Mouse (Mus musculus) lung, embryonic 15.5 days (tissue): ENCODE measurements around the gene Dctn2. TPM values are rescaled to one million over a fixed set of nuclear protein-coding genes. Genes with fewer than 3 reads are reported as not detected.

Experiments used
- ATAC-seq: fragments of 200-750 bp; cut with Nextera tagmentation; 2 replicates; pipeline ENCODE4 v1.8.0; 2017; ENCODE audit warnings: moderate number of reproducible peaks, borderline replicate concordance; ENCODE audit not compliant: low FRiP score, low TSS enrichment; ENCODE audit errors: extremely low read depth
- H3K27ac ChIP-seq: fragments of 300-500 bp; sonication (generic); 2 replicates; pipeline ENCODE4 v1.5.1; 2015; ENCODE audit warnings: moderate library complexity, mild to moderate bottlenecking, inconsistent platforms
- H3K27me3 ChIP-seq: fragments of 300-500 bp; sonication (generic); 2 replicates; pipeline ENCODE4 v1.6.1; 2015; ENCODE audit warnings: inconsistent platforms
- H3K36me3 ChIP-seq: fragments of 300-500 bp; sonication (generic); 2 replicates; pipeline ENCODE4 v1.6.1; 2015; ENCODE audit warnings: inconsistent platforms
- H3K4me1 ChIP-seq: fragments of 300-500 bp; sonication (generic); 2 replicates; pipeline ENCODE4 v1.6.1; 2015; ENCODE audit warnings: inconsistent platforms
- H3K4me2 ChIP-seq: fragments of 300-500 bp; sonication (generic); 2 replicates; pipeline ENCODE4 v1.6.1; 2015; ENCODE audit warnings: inconsistent platforms, mild to moderate bottlenecking, moderate library complexity
- H3K4me3 ChIP-seq: fragments of 300-500 bp; sonication (generic); 2 replicates; pipeline ENCODE4 v1.5.1; 2015; ENCODE audit warnings: mild to moderate bottlenecking, inconsistent platforms
- H3K9ac ChIP-seq: fragments of 300-500 bp; sonication (generic); 2 replicates; pipeline ENCODE4 v1.6.1; 2015; ENCODE audit warnings: inconsistent platforms
- H3K9me3 ChIP-seq: fragments of 300-500 bp; sonication (generic); 2 replicates; pipeline ENCODE4 v1.6.1; 2016; ENCODE audit warnings: inconsistent platforms
- WGBS: fragments of 180-500 bp; shearing (Covaris S2); methylation state at CpG from one replicate; pipeline ENCODE4 v1.1.7; 2015; 5-methylcytosine and 5-hydroxymethylcytosine counted together
- polyA plus RNA-seq: library from polyadenylated mRNA; unstranded; fragments of >200 nt; fragmentation: Nextera tagmentation; extraction: Ambion mirVana; gene quantifications from 2 replicates; pipeline ENCODE4 v1.2.1, GENCODE M21; 2015

Gene Dctn2
- polyA plus RNA-seq, 1 experiment from 2014 or later = 189 TPM

DNA sequence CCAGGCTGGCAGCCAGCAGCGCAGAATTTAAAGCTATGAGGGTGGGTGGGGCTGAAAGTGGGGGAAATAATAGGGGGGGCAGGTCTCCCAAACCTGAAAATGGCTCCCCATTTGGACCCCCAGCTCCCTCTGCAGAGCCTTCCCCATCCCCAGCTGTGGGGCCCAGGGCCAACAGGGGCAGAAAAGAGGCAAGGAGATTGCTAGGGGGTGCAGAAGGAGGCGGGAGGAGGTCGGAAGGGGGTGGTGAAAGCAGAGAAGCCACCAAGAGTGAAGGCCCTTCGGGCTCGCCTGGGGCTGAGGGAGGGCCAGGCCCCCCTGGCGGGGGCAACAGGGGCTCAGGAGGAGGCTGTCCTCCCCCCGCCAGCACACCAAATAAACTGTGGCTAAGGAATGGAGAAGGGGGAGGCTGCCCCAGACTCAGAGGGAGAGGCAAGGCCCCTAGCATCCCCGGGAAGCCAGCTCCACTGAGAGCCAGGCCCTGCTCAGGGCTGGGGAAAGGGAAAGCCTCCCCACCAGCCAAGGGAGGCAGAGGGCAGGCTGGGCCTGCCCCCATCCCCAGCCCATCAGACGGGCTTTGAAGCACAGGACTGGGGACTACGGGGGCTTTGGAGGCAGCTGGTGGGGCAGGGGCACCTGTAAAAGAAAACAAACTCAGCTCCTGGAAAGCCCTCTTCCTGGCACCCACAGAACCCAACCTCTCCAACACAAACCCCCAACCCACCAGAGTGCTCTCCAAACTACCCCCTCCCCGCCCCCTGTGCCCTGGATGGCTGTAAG, 18.7 kb downstream of the Dctn2 start:
- no peaks in the 10 kb centered on the region for H3K9me3 ChIP-seq
- no peak overlapping the region for H3K27ac ChIP-seq
- ATAC-seq = no peak
- no peak overlapping the region for H3K4me3 ChIP-seq
- WGBS = 69% methylated on average over 10 of the region's 11 CpGs
- peaks cover 74% of the 10 kb centered on the region for H3K36me3 ChIP-seq
- H3K4me2 ChIP-seq = no peak overlapping the region
- H3K9ac ChIP-seq = no peak overlapping the region
- no peaks in the 10 kb centered on the region for H3K27me3 ChIP-seq
- H3K4me1 ChIP-seq = peaks cover 29% of the 10 kb centered on the region

DNA sequence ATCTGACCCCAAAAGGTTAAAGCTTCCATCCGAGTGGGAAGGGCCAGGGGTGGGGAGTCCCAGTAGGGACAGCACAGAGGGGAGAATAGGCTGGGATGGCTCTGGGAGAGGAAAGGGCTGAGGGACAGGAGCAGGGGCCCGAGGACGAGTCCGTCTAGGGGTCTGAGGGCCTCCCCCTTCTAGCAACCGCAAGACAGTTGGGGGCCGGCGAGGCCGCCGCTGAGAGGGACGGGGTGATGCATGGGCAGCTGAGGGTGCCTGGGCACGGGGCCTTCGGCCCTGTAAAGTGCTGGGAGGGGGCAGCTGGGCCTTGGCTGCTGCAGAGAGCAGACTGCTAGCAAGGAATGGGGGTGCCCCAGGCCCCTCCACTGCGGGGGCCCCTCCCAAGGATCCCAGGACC, 19.5 kb downstream of the Dctn2 start:
- H3K27ac ChIP-seq = no peak overlapping the region
- no peak overlapping the region for H3K9ac ChIP-seq
- 76% methylated on average over 13 of the region's 13 CpGs for WGBS
- H3K4me2 ChIP-seq = no peak overlapping the region
- no peak for ATAC-seq
- H3K36me3 ChIP-seq = peaks cover 67% of the 10 kb centered on the region
- H3K9me3 ChIP-seq = no peaks in the 10 kb centered on the region
- peaks cover 32% of the 10 kb centered on the region for H3K4me1 ChIP-seq
- no peaks in the 10 kb centered on the region for H3K27me3 ChIP-seq
- no peak overlapping the region for H3K4me3 ChIP-seq

DNA sequence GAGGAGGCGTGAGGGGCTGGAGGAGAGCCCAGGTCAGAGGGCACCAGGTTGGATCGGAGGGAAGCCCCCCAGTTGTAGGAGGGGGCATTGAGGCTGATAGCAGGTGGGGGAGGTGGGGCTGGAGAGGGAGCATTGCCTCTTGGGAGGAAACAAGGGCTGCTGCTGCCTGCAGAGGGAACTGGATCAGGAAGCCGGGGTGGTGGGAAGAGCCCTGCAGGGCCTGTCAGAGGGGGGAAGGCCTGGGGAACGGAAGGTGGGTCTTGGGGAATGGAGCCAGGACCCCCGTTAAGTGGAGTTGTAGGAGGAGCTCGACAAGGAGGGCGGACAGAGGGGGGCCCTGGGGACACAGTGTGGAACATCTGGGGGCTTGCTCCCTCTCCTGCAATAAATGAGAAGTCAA, 20.0 kb downstream of the Dctn2 start:
- H3K36me3 ChIP-seq = peaks cover 62% of the 10 kb centered on the region
- no peaks in the 10 kb centered on the region for H3K9me3 ChIP-seq
- 72% methylated on average over 7 of the region's 7 CpGs for WGBS
- H3K4me3 ChIP-seq = no peak overlapping the region
- no peak overlapping the region for H3K27ac ChIP-seq
- peaks cover 32% of the 10 kb centered on the region for H3K4me1 ChIP-seq
- no peaks in the 10 kb centered on the region for H3K27me3 ChIP-seq
- no peak overlapping the region for H3K9ac ChIP-seq
- no peak overlapping the region for H3K4me2 ChIP-seq
- no peak for ATAC-seq

DNA sequence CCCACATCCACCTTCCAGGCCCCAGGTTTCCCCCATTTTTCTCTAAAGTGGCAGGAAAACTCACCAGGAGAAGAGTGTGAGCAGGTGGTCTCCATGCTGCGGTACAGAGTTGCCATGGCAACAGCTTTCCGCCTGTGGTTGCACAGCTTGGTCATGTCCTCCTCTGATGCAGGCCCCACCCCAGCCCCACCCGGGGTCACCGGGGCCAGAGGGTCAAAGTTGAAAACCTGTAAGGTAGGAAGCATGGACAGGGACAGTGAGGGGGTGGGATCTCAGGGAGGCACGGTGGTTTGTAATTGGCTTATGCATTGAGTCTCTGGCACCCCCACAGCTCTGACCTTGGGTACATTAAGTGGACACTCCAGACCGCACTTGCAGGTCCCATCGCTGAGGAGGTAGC, 20.6 kb downstream of the Dctn2 start:
- peak overlapping the region; percentile 76; the same call in 1 of the 2 replicates for H3K4me3 ChIP-seq
- no peak overlapping the region for H3K27ac ChIP-seq
- no peak for ATAC-seq
- H3K4me2 ChIP-seq = peak overlapping the region; percentile 77
- H3K9ac ChIP-seq = peak overlapping the region; percentile 80; the same call in 1 of the 2 replicates
- H3K4me1 ChIP-seq = peaks cover 36% of the 10 kb centered on the region
- no peaks in the 10 kb centered on the region for H3K9me3 ChIP-seq
- 40% methylated on average over 7 of the region's 7 CpGs for WGBS
- no peaks in the 10 kb centered on the region for H3K27me3 ChIP-seq
- H3K36me3 ChIP-seq = peaks cover 56% of the 10 kb centered on the region

DNA sequence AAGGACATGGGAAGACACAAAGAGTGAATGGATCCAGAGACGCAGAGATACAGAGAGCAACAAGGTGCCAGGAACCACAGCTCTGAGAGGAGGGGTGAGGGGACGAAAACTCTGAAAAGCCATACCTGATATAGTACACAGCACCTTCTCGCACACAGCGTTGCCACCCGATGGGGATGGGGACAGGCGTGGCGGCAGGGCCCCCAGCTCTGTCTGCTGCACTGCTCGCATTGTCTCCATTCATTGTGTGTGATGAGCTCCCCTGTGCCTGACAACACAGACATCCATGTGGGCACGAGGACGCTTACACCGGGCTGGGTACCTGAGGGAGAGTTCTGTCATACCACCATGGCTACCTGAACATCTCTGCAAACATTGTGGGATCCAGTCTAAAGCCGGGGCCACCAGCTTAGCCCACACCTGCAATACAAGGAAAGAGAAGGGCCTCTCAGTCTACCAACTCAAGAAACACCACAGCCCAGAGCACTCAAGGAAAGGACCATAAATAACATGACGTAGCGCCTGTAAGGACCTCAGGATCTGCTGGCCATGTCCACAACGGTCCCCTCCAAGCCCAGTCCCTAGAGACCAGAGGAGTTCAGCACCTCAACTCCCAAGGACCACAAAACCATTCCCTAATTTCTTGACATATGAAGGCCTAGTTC, 21.2 kb downstream of the Dctn2 start:
- Histone ChIP-seq H3K27ac (peak overlapping the region; percentile 100), H3K36me3 (peaks cover 49% of the 10 kb centered on the region), H3K9ac (peak overlapping the region; percentile 80), H3K9me3 (no peaks in the 10 kb centered on the region), H3K27me3 (no peaks in the 10 kb centered on the region), H3K4me1 (peaks cover 43% of the 10 kb centered on the region), H3K4me3 (peak overlapping the region; percentile 76), H3K4me2 (peak overlapping the region; percentile 77)
- no peak for ATAC-seq
- 60% methylated on average over 15 of the region's 15 CpGs for WGBS

DNA sequence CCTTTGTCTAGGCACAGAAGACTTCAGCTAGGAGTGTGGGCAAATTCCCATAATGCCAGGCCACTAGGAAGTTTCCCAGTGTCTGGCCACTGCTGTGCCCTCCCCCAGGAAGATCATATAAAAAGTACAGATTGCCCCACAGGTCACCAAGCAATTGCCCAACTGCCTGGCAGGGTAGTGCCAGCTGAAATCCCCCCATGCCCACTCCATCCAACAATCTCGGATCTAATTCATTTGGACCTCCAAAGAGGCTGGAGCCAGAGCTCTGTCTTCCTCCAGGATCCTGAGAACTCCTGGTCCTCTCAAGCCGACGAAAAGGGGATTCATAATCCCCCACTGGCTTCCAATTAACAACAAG, 21.7 kb downstream of the Dctn2 start:
- ATAC-seq = no peak
- Histone ChIP-seq H3K9ac (peak overlapping the region; percentile 80), H3K36me3 (peaks cover 44% of the 10 kb centered on the region), H3K27me3 (no peaks in the 10 kb centered on the region), H3K9me3 (no peaks in the 10 kb centered on the region), H3K27ac (peak overlapping the region; percentile 100), H3K4me1 (peaks cover 48% of the 10 kb centered on the region), H3K4me2 (peak overlapping the region; percentile 77), H3K4me3 (peak overlapping the region; percentile 76)
- WGBS = 0% methylated on average over 3 of the region's 3 CpGs

DNA sequence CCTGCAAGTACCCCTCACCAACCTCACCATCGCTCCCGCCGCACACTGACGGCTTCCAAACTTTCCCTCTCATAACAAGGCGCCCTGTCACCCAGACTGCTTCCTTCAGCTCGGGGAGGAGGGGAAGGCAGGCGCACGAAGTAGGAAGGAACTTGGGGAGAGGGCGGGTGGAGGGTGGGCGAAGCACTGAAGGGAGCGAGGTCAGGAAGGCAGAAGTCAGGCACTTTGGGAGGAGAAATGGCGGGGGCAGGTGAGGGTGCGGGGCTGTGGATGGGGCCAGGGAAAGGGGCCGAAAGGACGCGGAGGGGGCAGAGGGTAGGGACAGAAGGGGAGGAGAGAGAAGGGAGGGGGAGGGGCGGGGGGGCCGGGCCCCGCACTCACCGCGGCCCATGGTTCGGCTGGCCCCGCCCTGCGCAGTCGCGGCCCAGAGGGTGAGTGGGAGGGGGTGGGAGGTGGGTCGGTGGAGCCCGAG, 22.2 kb downstream of the Dctn2 start:
- Histone ChIP-seq H3K4me3 (peak overlapping the region; percentile 76), H3K4me1 (peaks cover 49% of the 10 kb centered on the region), H3K9me3 (no peaks in the 10 kb centered on the region), H3K9ac (peak overlapping the region; percentile 80), H3K27ac (peak overlapping the region; percentile 100), H3K4me2 (peak overlapping the region; percentile 77), H3K27me3 (no peaks in the 10 kb centered on the region), H3K36me3 (peaks cover 42% of the 10 kb centered on the region)
- WGBS = under 1% methylated on average over 23 of the region's 28 CpGs
- ATAC-seq = peak; percentile 7

DNA sequence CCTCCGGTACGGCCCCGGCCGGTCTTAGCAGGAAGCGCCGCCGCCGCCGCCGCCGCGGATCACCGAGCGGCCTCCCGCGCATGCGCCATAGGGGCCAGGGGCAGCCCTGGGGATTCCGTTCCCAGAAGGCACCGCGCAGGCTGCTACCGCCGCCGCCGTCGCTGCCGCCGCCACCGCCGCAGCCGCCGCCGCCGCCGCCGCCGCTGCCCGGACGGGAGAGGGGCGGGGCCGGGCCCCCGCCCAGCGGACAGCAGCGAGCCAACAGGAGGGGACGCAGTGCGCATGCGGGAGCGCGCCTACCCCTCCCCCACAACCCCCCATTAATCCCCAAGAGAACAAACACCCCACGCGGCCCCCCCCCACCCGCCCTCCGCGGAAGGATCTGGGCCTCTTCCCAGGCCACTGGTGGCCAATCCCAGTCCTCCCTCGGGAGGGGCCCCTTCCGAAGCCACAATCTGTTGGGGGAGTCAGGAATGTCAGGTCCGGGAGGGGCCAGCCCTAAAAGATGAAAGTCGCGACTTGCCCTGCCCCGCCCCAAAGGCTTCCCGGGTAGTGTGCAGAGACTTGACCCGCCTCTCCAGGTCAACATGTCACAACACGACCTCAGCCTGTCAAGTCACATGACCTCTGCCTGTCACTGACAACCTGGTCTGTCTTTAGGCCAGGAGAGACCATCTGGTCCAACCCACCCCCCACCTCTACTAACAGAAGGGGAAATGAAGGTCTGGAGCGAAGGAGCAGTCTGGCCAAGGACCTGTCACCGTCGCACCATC, 22.8 kb downstream of the Dctn2 start, which contains the start of gene Mbd6:
Mbd6 (minus strand) TSS at position 219 of the 773 bp plus-strand sequence.
- no peaks in the 10 kb centered on the region for H3K27me3 ChIP-seq
- peak within 1 kb of the TSS; percentile 80 for H3K9ac ChIP-seq
- peak within 1 kb of the TSS; percentile 77 for H3K4me2 ChIP-seq
- WGBS = under 1% methylated on average over 44 of the region's 65 CpGs
- H3K4me1 ChIP-seq = peaks cover 49% of the 10 kb centered on the region
- peak within 1 kb of the TSS; percentile 100 for H3K27ac ChIP-seq
- no peaks in the 10 kb centered on the region for H3K9me3 ChIP-seq
- peaks cover 42% of the 10 kb centered on the region for H3K36me3 ChIP-seq
- H3K4me3 ChIP-seq = peak within 1 kb of the TSS; percentile 76
- ATAC-seq = peak; percentile 19

DNA sequence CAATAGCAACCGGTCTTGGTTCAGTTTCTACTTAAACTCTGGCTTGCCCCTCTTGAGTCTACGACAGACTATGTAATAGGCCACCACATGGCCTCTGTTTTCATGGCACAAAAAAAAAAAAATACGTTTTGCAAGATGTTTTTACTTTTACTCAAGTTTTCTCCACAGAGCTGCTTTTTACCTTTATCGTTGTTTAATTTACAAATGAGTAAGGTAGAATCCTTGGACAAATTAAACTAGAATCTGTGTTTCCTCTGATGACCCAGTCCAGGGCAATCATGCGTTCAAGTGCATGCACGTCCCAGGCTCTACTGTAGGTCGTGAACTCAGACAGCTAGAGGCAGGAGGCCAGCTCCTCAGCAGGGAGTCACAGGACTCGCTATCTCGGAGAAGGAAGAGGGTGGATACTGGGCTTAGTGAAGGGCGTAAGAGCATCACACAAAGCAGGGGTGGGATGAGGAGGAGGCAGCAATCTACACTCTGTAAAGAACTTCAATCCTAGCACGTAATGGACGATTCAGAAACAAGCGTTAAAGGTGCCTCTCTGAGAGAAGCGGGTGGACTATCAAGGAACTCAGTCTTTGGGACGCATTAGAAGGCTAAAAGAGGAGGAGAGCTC, 23.5 kb downstream of the Dctn2 start:
- Histone ChIP-seq H3K4me1 (peaks cover 49% of the 10 kb centered on the region), H3K9ac (peak overlapping the region; percentile 80), H3K4me3 (peak overlapping the region; percentile 76), H3K4me2 (peak overlapping the region; percentile 77), H3K36me3 (peaks cover 42% of the 10 kb centered on the region), H3K9me3 (no peaks in the 10 kb centered on the region), H3K27ac (peak overlapping the region; percentile 100), H3K27me3 (no peaks in the 10 kb centered on the region)
- peak; percentile 6; the same call in 1 of the 2 replicates for ATAC-seq
- 1% methylated on average over 15 of the region's 15 CpGs for WGBS

DNA sequence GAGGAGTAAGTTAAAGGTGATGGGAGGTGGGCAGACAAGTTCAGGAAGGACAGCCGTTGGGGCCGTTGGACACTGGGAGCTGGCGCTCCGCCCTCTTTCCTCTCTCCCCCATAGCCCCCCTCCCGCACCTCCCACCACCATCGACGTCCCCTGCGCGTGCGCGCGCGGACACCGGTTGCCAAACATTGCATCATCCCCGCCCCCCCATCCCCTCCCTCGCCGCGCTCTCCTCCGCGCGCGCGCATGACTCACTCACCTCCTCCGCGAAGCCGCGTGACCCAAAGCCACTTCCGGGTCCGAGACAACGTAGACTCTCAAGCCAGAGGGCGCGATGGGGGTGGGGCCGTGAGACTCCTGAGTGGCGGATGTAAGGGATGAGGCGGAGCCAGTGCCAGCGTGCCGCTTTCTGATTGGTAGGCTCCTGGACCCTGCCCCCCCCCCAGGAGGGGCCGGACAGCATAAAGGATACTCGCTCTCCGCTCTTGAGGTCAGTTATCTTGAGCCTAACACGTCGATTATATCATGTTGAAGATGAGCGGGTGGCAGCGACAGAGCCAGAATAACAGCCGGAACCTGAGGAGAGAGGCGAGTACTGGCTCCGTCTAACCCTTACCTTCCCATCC, 24.2 kb downstream of the Dctn2 start:
- peak overlapping the region; percentile 76 for H3K4me3 ChIP-seq
- under 1% methylated on average over 31 of the region's 47 CpGs for WGBS
- H3K4me2 ChIP-seq = peak overlapping the region; percentile 77
- peaks cover 49% of the 10 kb centered on the region for H3K4me1 ChIP-seq
- no peaks in the 10 kb centered on the region for H3K9me3 ChIP-seq
- H3K36me3 ChIP-seq = peaks cover 44% of the 10 kb centered on the region
- H3K27ac ChIP-seq = peak overlapping the region; percentile 100
- peak; percentile 93 for ATAC-seq
- no peaks in the 10 kb centered on the region for H3K27me3 ChIP-seq
- peak overlapping the region; percentile 59 for H3K9ac ChIP-seq
